Mouse (Mus musculus): ENCODE data around the gene Lmo3.

DNA sequence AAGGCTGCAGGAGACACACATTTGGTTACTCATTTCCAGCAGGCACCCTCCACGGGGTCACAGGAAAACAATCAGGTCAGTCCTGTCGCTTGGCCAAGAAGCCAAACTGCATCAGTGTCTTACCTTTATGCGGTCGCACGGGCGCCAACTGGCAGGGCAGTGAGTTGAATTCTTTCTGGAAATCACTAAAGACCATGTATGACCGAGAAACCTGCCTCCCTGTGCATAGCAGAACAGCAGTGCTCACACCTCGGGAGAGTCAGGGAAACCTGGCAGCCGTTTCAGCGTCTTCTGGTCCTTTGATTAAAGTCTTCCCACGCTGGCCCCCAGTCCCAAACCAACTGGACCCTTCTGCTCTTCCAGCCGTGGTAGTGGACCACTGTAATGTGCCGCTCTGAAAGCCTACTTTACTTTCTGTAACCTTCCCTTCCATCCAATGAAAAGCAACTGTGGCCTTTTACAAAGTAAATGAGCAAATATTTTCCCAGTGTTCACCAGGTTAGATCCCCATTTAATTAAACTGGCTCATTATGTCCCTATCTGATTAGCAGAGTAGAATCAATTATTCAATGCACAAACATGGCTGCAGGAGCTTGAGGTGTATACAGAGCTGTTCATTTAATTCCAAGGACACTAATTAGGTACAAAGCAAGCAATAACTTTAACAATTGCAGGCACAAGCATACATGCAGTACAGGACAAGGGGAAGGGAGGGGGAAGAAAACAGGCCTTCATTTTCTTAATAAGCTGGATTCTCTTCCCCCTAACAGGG lies at the start of gene Lmo3:
- no peak for TF ChIP-seq CTCF (IDR thresholded peaks at IDR 0.05; ENCODE audit: low read depth)
- TF ChIP-seq EP300 (optimal IDR thresholded peaks at IDR 0.05), result no peak
